Mouse (Mus musculus): Measurements from ENCODE around the gene Tm6sf1.

- no peak for TF ChIP-seq NELFE (IDR thresholded peaks at IDR 0.05; ENCODE audit: low read depth, low read length)
- TF ChIP-seq CTCF (IDR thresholded peaks at IDR 0.05 in 2 of 3, conservative IDR thresholded peaks at IDR 0.05 in 1 of 3; ENCODE audit: control insufficient read depth in 1 of 3, insufficient read depth in 1 of 3, low read depth in 2 of 3, low read length in 3 of 3, poor library complexity in 1 of 3, severe bottlenecking in 1 of 3): no peak
- no peak for TF ChIP-seq USF1 (IDR thresholded peaks at IDR 0.05; ENCODE audit: low read depth, low read length)
- TF ChIP-seq EP300 (IDR thresholded peaks at IDR 0.05; ENCODE audit: low read depth in 1 of 2, low read length in 2 of 2): peak in 1 of 2 experiments; percentile 45; a peak in 1 of 4 replicates
- TF ChIP-seq POLR2A (IDR thresholded peaks at IDR 0.05; ENCODE audit: control insufficient read depth in 1 of 2, insufficient read depth in 1 of 2, low read depth in 1 of 2, low read length in 2 of 2, poor library complexity in 1 of 2): no peak
- no peak for TF ChIP-seq MXI1 (IDR thresholded peaks at IDR 0.05; ENCODE audit: low read depth, low read length)
- no peak for TF ChIP-seq JUND (IDR thresholded peaks at IDR 0.05; ENCODE audit: low read depth, low read length)
Measured at GRCm38 (mm10) chr7:81921379-81921952, 62.7 kb downstream of the Tm6sf1 start.
